Mouse (Mus musculus) embryonic fibroblast, embryonic 13.5 days (primary cell): Measurements from ENCODE around the gene Kdm5a.

ENCODE experiments used
- CTCF ChIP-seq: IDR thresholded peaks from 2 replicates; pipeline ENCODE4 v1.5.1; 2011; ENCODE audit warnings: mild to moderate bottlenecking, control low read depth, low read length, moderate library complexity, borderline replicate concordance; ENCODE audit not compliant: insufficient read depth
- POLR2A ChIP-seq: IDR thresholded peaks from 2 replicates; pipeline ENCODE4 v1.6.1; 2011; ENCODE audit warnings: low read depth, mild to moderate bottlenecking, control low read depth, low read length, moderate library complexity

DNA sequence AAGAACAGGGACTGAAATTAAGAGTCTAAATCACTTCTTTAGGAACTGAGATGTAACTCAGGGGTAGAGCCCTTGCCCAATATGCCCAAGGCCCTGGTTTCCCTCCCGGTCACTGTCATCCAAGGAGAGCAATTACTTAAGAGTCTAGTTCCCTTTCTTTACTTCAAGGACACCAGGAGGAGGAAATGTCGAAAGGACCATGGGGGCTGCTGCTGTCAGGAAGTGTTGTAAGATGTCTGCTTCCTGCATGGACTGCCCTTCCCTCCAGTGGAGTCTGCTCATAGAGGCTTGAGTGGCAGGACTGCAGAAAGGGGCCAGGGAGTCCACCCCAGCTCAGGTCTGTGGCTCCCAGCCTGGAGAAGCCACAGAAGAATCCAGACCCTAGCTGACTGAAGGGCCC, 115.4 kb downstream of the Kdm5a start:
- TF ChIP-seq POLR2A (no peak), CTCF (no peak)
